Mouse (Mus musculus): ENCODE measurements around the gene Vgf.

DNA sequence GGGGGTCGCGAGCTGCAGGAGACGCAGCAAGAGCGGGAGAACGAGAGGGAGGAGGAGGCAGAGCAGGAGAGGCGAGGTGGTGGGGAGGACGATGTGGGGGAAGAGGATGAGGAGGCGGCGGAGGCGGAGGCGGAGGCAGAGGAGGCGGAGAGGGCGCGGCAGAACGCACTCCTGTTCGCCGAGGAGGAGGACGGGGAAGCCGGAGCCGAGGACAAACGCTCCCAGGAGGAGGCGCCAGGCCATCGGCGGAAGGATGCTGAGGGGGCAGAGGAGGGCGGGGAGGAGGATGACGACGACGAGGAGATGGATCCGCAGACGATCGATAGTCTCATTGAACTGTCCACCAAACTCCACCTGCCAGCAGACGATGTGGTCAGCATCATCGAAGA lies 5.8 kb downstream of the Vgf start:
- no peak for TF ChIP-seq CTCF (IDR thresholded peaks at IDR 0.05; ENCODE audit: control insufficient read depth, insufficient read depth, low read length)
- no peak for TF ChIP-seq POLR2A (IDR thresholded peaks at IDR 0.05; ENCODE audit: borderline replicate concordance, control insufficient read depth, low read depth, low read length)

All from bone marrow, adult 2 months (tissue).